Mouse (Mus musculus) CH12.LX (cell line): ENCODE measurements around the gene Arsb.

Experiments
- BHLHE40 ChIP-seq: IDR thresholded peaks from 2 replicates; pipeline ENCODE4 v1.6.1; 2011; ENCODE audit warnings: mild to moderate bottlenecking, low read depth, low read length, improper control_type of control experiment
- CHD2 ChIP-seq: IDR thresholded peaks from 2 replicates; pipeline ENCODE4 v1.6.1; 2011; ENCODE audit warnings: low read length, improper control_type of control experiment
- CTCF ChIP-seq, 2 experiments: IDR thresholded peaks in 1 of 2; conservative IDR thresholded peaks in 1 of 2; 2 replicates each; pipeline ENCODE4 v1.5.1; 2011 to 2012; ENCODE audit warnings: low read depth in 2 of 2, low read length in 2 of 2, improper control_type of control experiment in 1 of 2, inconsistent platforms in 1 of 2, mild to moderate bottlenecking in 1 of 2, moderate library complexity in 1 of 2
- E2F4 ChIP-seq: IDR thresholded peaks from 2 replicates; pipeline ENCODE4 v1.6.1; 2011; ENCODE audit warnings: low read depth, low read length, improper control_type of control experiment; ENCODE audit not compliant: insufficient replicate concordance
- EP300 ChIP-seq: IDR thresholded peaks from 2 replicates; pipeline ENCODE4 v1.6.1; 2011; ENCODE audit warnings: low read length, improper control_type of control experiment
- GABPA ChIP-seq: IDR thresholded peaks from 2 replicates; pipeline ENCODE4 v1.6.1; 2012; ENCODE audit warnings: low read depth, low read length, improper control_type of control experiment, inconsistent platforms; ENCODE audit not compliant: insufficient replicate concordance
- HCFC1 ChIP-seq: IDR thresholded peaks from 2 replicates; pipeline ENCODE4 v1.6.1; 2012; ENCODE audit warnings: low read depth, mild to moderate bottlenecking, inconsistent platforms, low read length, improper control_type of control experiment
- MAX ChIP-seq: IDR thresholded peaks from 2 replicates; pipeline ENCODE4 v1.6.1; 2011; ENCODE audit warnings: low read length, improper control_type of control experiment
- PAX5 ChIP-seq: IDR thresholded peaks from 2 replicates; pipeline ENCODE4 v1.6.1; 2012; ENCODE audit warnings: low read length, inconsistent platforms, mixed read lengths
- POLR2A ChIP-seq: IDR thresholded peaks from 2 replicates; pipeline ENCODE4 v1.6.1; 2011; ENCODE audit warnings: low read depth, mild to moderate bottlenecking, improper control_type of control experiment, low read length
- UBTF ChIP-seq: IDR thresholded peaks from 2 replicates; pipeline ENCODE4 v1.6.1; 2012; ENCODE audit warnings: low read depth, mild to moderate bottlenecking, inconsistent platforms, low read length, improper control_type of control experiment, moderate library complexity
- ZKSCAN1 ChIP-seq: IDR thresholded peaks from 2 replicates; pipeline ENCODE4 v1.6.1; 2012; ENCODE audit warnings: low read depth, inconsistent platforms, low read length, improper control_type of control experiment, borderline replicate concordance

DNA sequence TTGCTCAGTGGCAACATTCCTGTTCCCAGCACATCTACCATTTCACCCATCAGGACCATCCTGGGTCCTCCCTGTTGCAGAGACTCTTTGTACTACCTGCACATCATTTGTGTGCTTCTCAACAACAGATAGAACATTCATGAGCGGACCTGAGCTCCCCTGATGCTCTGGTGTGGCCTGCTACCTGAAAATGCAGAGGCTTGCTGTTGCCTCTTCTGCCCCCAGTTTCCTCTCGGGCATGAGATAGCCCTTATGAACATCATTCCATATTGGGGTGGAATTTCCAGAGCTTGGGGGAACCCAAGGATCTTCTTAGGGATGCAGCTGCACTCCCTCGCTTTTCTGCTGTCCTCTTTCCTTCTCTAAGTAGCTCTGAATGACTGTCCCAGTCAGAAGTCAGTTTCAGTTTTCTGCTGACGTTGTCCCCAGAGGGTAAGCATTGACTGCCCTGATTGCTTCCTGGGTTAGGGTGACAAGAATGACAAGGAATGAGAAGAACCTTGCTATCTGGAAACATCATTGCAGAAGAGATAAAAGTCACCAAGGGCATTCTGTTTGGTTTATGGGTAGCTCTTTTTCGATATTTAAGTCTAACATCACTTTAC is 78.4 kb downstream of the Arsb start:
- TF ChIP-seq UBTF (no peak), CTCF (conservative IDR thresholded peaks at IDR 0.05 in 1 of 2, IDR thresholded peaks at IDR 0.05 in 1 of 2; ENCODE audit: low read depth in 2 of 2, low read length in 2 of 2) (no peak), CHD2 (no peak), EP300 (no peak; the same call in 1 of the 2 replicates), PAX5 (no peak), POLR2A (peak; percentile 57), BHLHE40 (no peak), ZKSCAN1 (no peak), HCFC1 (no peak), E2F4 (no peak), MAX (no peak), GABPA (no peak)
